Mouse (Mus musculus): ENCODE results near the gene Lcor. TPM values are rescaled to one million over a fixed set of nuclear protein-coding genes. Genes with fewer than 3 reads are reported as not detected.

Lcor gene
- 31.5 TPM for total RNA-seq (2023)

GRCm38 (mm10) chr19:41482190-41482908 is at the start of gene Lcor:
TSS of gene Lcor (plus strand) at chr19:41482637.

GRCm38 (mm10) chr19:41581706-41582420 is 99.4 kb downstream of the Lcor start, which contains the start of gene Gm340:
TSS of gene Gm340 (plus strand) at chr19:41582370.

Other genes with a start within 250 kb of the Lcor start
- gene Tm9sf3, start 218.6 kb upstream of the Lcor start, total RNA-seq (2023), result 92.4 TPM
- 30.0 TPM for gene Pik3ap1, start 97.5 kb upstream of the Lcor start, total RNA-seq (2023)
- 39.5 TPM for gene Gm340, start 99.7 kb downstream of the Lcor start, total RNA-seq (2023)

Measured in CD4-positive naive resting alpha-beta T cell, adult 76 days (primary cell).